Mouse (Mus musculus): Measurements from ENCODE around the gene Katna1. TPM values are rescaled to one million over a fixed set of nuclear protein-coding genes. Genes with fewer than 3 reads are reported as not detected.

Gene Katna1
- polyA plus RNA-seq (2015; fragmentation: Nextera tagmentation; extraction: Ambion mirVana), result 53.7 and 58.5 TPM in 2 replicates

- peaks cover 5% of the 10 kb centered on the region for H3K4me1 ChIP-seq
- WGBS, result under 1% methylated on average over 49 of the region's 49 CpGs
These were observed at the start of gene Katna1 for GRCm38 (mm10) chr10:7725751-7726500. Gene Katna1, plus strand, starts transcription at chr10:7726000.

GRCm38 (mm10) chr10:7680731-7681301 lies 45.0 kb upstream of the Katna1 start, which contains the start of the genes Pcmt1 and Lats1:
Gene Pcmt1, minus strand, starts transcription at chr10:7681136.
Gene Lats1, plus strand, starts transcription at chr10:7681214.
- peak within 1 kb of the TSS; percentile 97 for H3K27ac ChIP-seq (replicated peaks)
- under 1% methylated on average over 63 of the region's 65 CpGs for WGBS
- H3K4me3 ChIP-seq (replicated peaks), result peak within 1 kb of the TSS; percentile 98

More at GRCm38 (mm10) chr10:7725751-7726500, at the start of gene Katna1:
- H3K9ac ChIP-seq, result peak within 1 kb of the TSS; percentile 65
- peak within 1 kb of the TSS; percentile 88 for H3K4me3 ChIP-seq (replicated peaks)
- H3K27ac ChIP-seq (replicated peaks), result peak within 1 kb of the TSS; percentile 84
- no peaks in the 10 kb centered on the region for H3K36me3 ChIP-seq
- H3K4me2 ChIP-seq (replicated peaks), result peak within 1 kb of the TSS; percentile 77
- H3K9me3 ChIP-seq (replicated peaks), result no peaks in the 10 kb centered on the region
- peak; percentile 97 for ATAC-seq (ENCODE audit: insufficient number of reproducible peaks, low FRiP score, low TSS enrichment, low read depth)
- no peaks in the 10 kb centered on the region for H3K27me3 ChIP-seq

GRCm38 (mm10) chr10:7681343-7682025 lies 44.3 kb upstream of the Katna1 start:
- under 1% methylated on average over 64 of the region's 64 CpGs for WGBS
- peak; percentile 84 for ATAC-seq (ENCODE audit: insufficient number of reproducible peaks, low FRiP score, low TSS enrichment, low read depth)
- H3K9me3 ChIP-seq (replicated peaks), result no peaks in the 10 kb centered on the region

More at GRCm38 (mm10) chr10:7680731-7681301, 45.0 kb upstream of the Katna1 start, which contains the start of the genes Pcmt1 and Lats1:
- H3K9me3 ChIP-seq (replicated peaks), result no peaks in the 10 kb centered on the region
- peak within 1 kb of the TSS; percentile 100 for H3K9ac ChIP-seq
- H3K36me3 ChIP-seq, result peaks cover 33% of the 10 kb centered on the region
- peak within 1 kb of the TSS; percentile 53 for H3K4me2 ChIP-seq (replicated peaks)
- peak; percentile 85 for ATAC-seq (ENCODE audit: insufficient number of reproducible peaks, low FRiP score, low TSS enrichment, low read depth)
- no peaks in the 10 kb centered on the region for H3K27me3 ChIP-seq
- H3K4me1 ChIP-seq, result peaks cover 26% of the 10 kb centered on the region

GRCm38 (mm10) chr10:7682249-7682648 lies 43.6 kb upstream of the Katna1 start:
- Histone ChIP-seq H3K4me2 (replicated peaks) (peak overlapping the region; percentile 53), H3K9me3 (replicated peaks) (no peaks in the 10 kb centered on the region), H3K4me3 (replicated peaks) (peak overlapping the region; percentile 98), H3K27ac (replicated peaks) (no peak overlapping the region), H3K9ac (peak overlapping the region; percentile 15; the same call in 1 of the 2 replicates), H3K27me3 (no peaks in the 10 kb centered on the region), H3K4me1 (peaks cover 26% of the 10 kb centered on the region), H3K36me3 (peaks cover 27% of the 10 kb centered on the region)
- no peak for ATAC-seq (ENCODE audit: insufficient number of reproducible peaks, low FRiP score, low TSS enrichment, low read depth)
- WGBS, result 48% methylated on average over 3 of the region's 3 CpGs

More at GRCm38 (mm10) chr10:7681343-7682025, 44.3 kb upstream of the Katna1 start:
- H3K4me3 ChIP-seq (replicated peaks), result peak overlapping the region; percentile 98
- peak overlapping the region; percentile 100 for H3K9ac ChIP-seq
- H3K4me1 ChIP-seq, result peaks cover 26% of the 10 kb centered on the region
- no peaks in the 10 kb centered on the region for H3K27me3 ChIP-seq
- peaks cover 29% of the 10 kb centered on the region for H3K36me3 ChIP-seq
- H3K27ac ChIP-seq (replicated peaks), result peak overlapping the region; percentile 97
- H3K4me2 ChIP-seq (replicated peaks), result peak overlapping the region; percentile 53

- H3K27ac ChIP-seq (replicated peaks), result no peak overlapping the region
- peaks cover 10% of the 10 kb centered on the region; the same call in 1 of the 2 replicates for H3K4me1 ChIP-seq
- no peaks in the 10 kb centered on the region for H3K9me3 ChIP-seq (replicated peaks)
- H3K9ac ChIP-seq, result no peak overlapping the region
- H3K4me3 ChIP-seq (replicated peaks), result no peak overlapping the region
- 92% methylated on average over 6 of the region's 6 CpGs for WGBS
- no peak for ATAC-seq (ENCODE audit: insufficient number of reproducible peaks, low FRiP score, low TSS enrichment, low read depth)
- H3K4me2 ChIP-seq (replicated peaks), result no peak overlapping the region
- H3K27me3 ChIP-seq, result no peaks in the 10 kb centered on the region
- peaks cover 16% of the 10 kb centered on the region for H3K36me3 ChIP-seq
These were observed 38.9 kb upstream of the Katna1 start for GRCm38 (mm10) chr10:7686902-7687301.

- Histone ChIP-seq H3K9ac (no peak overlapping the region), H3K4me3 (replicated peaks) (no peak overlapping the region), H3K4me1 (no peaks in the 10 kb centered on the region), H3K27ac (replicated peaks) (no peak overlapping the region), H3K9me3 (replicated peaks) (no peaks in the 10 kb centered on the region), H3K36me3 (peaks cover 65% of the 10 kb centered on the region), H3K27me3 (no peaks in the 10 kb centered on the region), H3K4me2 (replicated peaks) (no peak overlapping the region)
- ATAC-seq (ENCODE audit: insufficient number of reproducible peaks, low FRiP score, low TSS enrichment, low read depth), result no peak
These were observed 30.5 kb upstream of the Katna1 start for GRCm38 (mm10) chr10:7695286-7695685.

GRCm38 (mm10) chr10:7700120-7700519 lies 25.7 kb upstream of the Katna1 start:
- Histone ChIP-seq H3K4me3 (replicated peaks) (no peak overlapping the region), H3K27ac (replicated peaks) (no peak overlapping the region), H3K36me3 (peaks cover 70% of the 10 kb centered on the region), H3K9me3 (replicated peaks) (no peaks in the 10 kb centered on the region), H3K9ac (no peak overlapping the region), H3K4me1 (no peaks in the 10 kb centered on the region), H3K4me2 (replicated peaks) (no peak overlapping the region), H3K27me3 (no peaks in the 10 kb centered on the region)
- WGBS, result 85% methylated on average over 3 of the region's 3 CpGs
- no peak for ATAC-seq (ENCODE audit: insufficient number of reproducible peaks, low FRiP score, low TSS enrichment, low read depth)

- no peaks in the 10 kb centered on the region for H3K27me3 ChIP-seq
- H3K27ac ChIP-seq (replicated peaks), result no peak overlapping the region
- 91% methylated on average over 6 of the region's 6 CpGs for WGBS
- H3K9me3 ChIP-seq (replicated peaks), result no peaks in the 10 kb centered on the region
- no peak overlapping the region for H3K4me3 ChIP-seq (replicated peaks)
- H3K4me1 ChIP-seq, result no peaks in the 10 kb centered on the region
- no peak for ATAC-seq (ENCODE audit: insufficient number of reproducible peaks, low FRiP score, low TSS enrichment, low read depth)
- no peak overlapping the region for H3K9ac ChIP-seq
- no peak overlapping the region for H3K4me2 ChIP-seq (replicated peaks)
- peaks cover 75% of the 10 kb centered on the region for H3K36me3 ChIP-seq
These were observed 23.2 kb upstream of the Katna1 start for GRCm38 (mm10) chr10:7702586-7702985.

GRCm38 (mm10) chr10:7710121-7710520 lies 15.7 kb upstream of the Katna1 start:
- H3K9ac ChIP-seq, result no peak overlapping the region
- H3K27ac ChIP-seq (replicated peaks), result no peak overlapping the region
- no peaks in the 10 kb centered on the region for H3K4me1 ChIP-seq
- no peak overlapping the region for H3K4me2 ChIP-seq (replicated peaks)
- no peaks in the 10 kb centered on the region for H3K9me3 ChIP-seq (replicated peaks)
- H3K4me3 ChIP-seq (replicated peaks), result no peak overlapping the region
- no peak for ATAC-seq (ENCODE audit: insufficient number of reproducible peaks, low FRiP score, low TSS enrichment, low read depth)
- H3K36me3 ChIP-seq, result peaks cover 52% of the 10 kb centered on the region
- 91% methylated on average over 5 of the region's 5 CpGs for WGBS
- no peaks in the 10 kb centered on the region for H3K27me3 ChIP-seq

- Histone ChIP-seq H3K9me3 (replicated peaks) (no peaks in the 10 kb centered on the region), H3K4me1 (no peaks in the 10 kb centered on the region), H3K4me3 (replicated peaks) (no peak overlapping the region), H3K9ac (no peak overlapping the region), H3K27me3 (no peaks in the 10 kb centered on the region), H3K36me3 (peaks cover 39% of the 10 kb centered on the region), H3K4me2 (replicated peaks) (no peak overlapping the region), H3K27ac (replicated peaks) (no peak overlapping the region)
- 94% methylated on average over 13 of the region's 13 CpGs for WGBS
- ATAC-seq (ENCODE audit: insufficient number of reproducible peaks, low FRiP score, low TSS enrichment, low read depth), result no peak
These were observed 13.3 kb upstream of the Katna1 start for GRCm38 (mm10) chr10:7712506-7712905.

- H3K27ac ChIP-seq (replicated peaks), result no peak overlapping the region
- no peak overlapping the region for H3K4me2 ChIP-seq (replicated peaks)
- peaks cover 32% of the 10 kb centered on the region for H3K36me3 ChIP-seq
- no peaks in the 10 kb centered on the region for H3K4me1 ChIP-seq
- ATAC-seq (ENCODE audit: insufficient number of reproducible peaks, low FRiP score, low TSS enrichment, low read depth), result no peak
- H3K9ac ChIP-seq, result no peak overlapping the region
- H3K27me3 ChIP-seq, result no peaks in the 10 kb centered on the region
- no peak overlapping the region for H3K4me3 ChIP-seq (replicated peaks)
- no peaks in the 10 kb centered on the region for H3K9me3 ChIP-seq (replicated peaks)
- 78% methylated on average over 7 of the region's 7 CpGs for WGBS
These were observed 10.7 kb upstream of the Katna1 start for GRCm38 (mm10) chr10:7715056-7715455.

Data from embryonic facial prominence, embryonic 15.5 days (tissue).